Mouse (Mus musculus) olfactory bulb, adult 2 months (tissue): Measurements from ENCODE around the gene Gm2696. TPM values are rescaled to one million over a fixed set of nuclear protein-coding genes. Genes with fewer than 3 reads are reported as not detected.

Experiments used
- H3K27ac ChIP-seq: fragments of 200-500 bp; 2 replicates; pipeline ENCODE4 v1.5.1; 2012; ENCODE audit warnings: low read depth, low read length; ENCODE audit not compliant: insufficient read depth
- H3K4me1 ChIP-seq: fragments of 200-500 bp; 2 replicates; pipeline ENCODE4 v1.6.1; 2012; ENCODE audit warnings: low read length; ENCODE audit not compliant: control insufficient read depth, insufficient read depth
- H3K4me3 ChIP-seq: fragments of 200-500 bp; 2 replicates; pipeline ENCODE4 v1.5.1; 2012; ENCODE audit warnings: mild to moderate bottlenecking, low read depth, low read length, moderate library complexity; ENCODE audit not compliant: insufficient read depth
- CTCF ChIP-seq: fragments of 200-500 bp; IDR thresholded peaks from 2 replicates; pipeline ENCODE4 v1.5.1; 2012; ENCODE audit warnings: low read depth, mild to moderate bottlenecking, low read length, moderate library complexity; ENCODE audit not compliant: insufficient read depth
- POLR2A ChIP-seq: fragments of 200-500 bp; IDR thresholded peaks from 2 replicates; pipeline ENCODE4 v1.6.1; 2012; ENCODE audit warnings: mild to moderate bottlenecking, low read depth, low read length, moderate library complexity; ENCODE audit not compliant: insufficient read depth
- WGBS: fragments of 180-500 bp; shearing (Covaris S2); methylation state at CpG from one replicate; pipeline ENCODE4 v1.1.7; 2018; 5-methylcytosine and 5-hydroxymethylcytosine counted together
- polyA plus RNA-seq: library from polyadenylated mRNA; stranded (reverse); fragments of >200 nt; gene quantifications from 2 replicates; pipeline ENCODE4 v1.2.4, GENCODE M21; 2012; ENCODE audit warnings: low replicate concordance; ENCODE audit not compliant: missing spikeins, insufficient read depth, insufficient read length

Gm2696 gene
- polyA plus RNA-seq, 1 experiment = not detected

DNA sequence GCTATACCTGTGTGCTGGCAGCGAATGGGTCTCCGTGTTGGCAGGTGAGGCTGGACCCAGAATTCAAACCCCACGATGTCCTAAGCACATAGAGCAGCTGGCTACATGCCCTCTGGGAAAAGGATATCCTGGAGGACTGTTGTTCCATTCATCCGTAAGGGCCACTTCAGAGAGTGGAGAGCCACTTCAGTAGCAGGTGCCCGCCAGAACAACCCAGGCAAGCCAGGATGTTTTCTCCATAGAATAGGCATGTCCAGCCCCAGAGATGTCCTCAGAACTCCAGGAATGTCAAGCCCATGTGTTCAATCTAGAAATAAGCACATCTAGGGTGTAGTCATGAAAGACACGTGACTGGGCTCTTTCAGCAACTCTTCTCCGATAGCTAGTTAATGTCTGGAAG is 55.2 kb downstream of the Gm2696 start:
- 0 out of 2 replicates have a peak, but pooled peaks cover under 1% of the 10 kb centered on the region for H3K4me1 ChIP-seq
- no peak overlapping the region for H3K27ac ChIP-seq
- 91% methylated on average over 7 of the region's 7 CpGs for WGBS
- TF ChIP-seq POLR2A (no peak), CTCF (no peak)
- H3K4me3 ChIP-seq = no peak overlapping the region

- WGBS = 74% methylated on average over 6 of the region's 6 CpGs
Measured at GRCm38 (mm10) chr10:77878985-77879384, 64.5 kb downstream of the Gm2696 start.

DNA sequence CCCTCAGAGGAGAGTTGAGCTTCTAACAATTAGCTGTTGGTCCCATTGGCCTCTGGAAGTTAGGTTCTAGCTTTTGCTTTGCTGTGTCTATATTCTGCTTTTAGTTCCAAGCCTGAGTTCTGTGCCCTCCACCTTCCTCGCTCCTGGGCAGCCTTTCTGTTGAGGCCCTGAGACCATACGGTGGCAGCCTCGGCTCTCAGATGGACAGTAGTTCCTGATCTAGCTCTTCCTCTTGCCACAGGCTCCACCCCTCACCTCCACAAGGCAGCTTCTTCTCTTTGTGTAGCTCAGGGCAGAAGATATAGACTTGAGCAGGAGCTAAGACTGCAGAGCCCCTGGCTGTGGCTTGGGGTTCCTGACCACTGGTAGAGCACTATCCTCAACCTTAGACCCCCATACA is 65.8 kb downstream of the Gm2696 start:
- WGBS = 88% methylated on average over 3 of the region's 3 CpGs
- TF ChIP-seq POLR2A = no peak
- no peak for TF ChIP-seq CTCF
- Histone ChIP-seq H3K4me3 (no peak overlapping the region), H3K4me1 (no peaks in the 10 kb centered on the region), H3K27ac (no peak overlapping the region)

More at GRCm38 (mm10) chr10:77878985-77879384, 64.5 kb downstream of the Gm2696 start:
- Histone ChIP-seq H3K27ac (no peak overlapping the region), H3K4me1 (no peaks in the 10 kb centered on the region), H3K4me3 (no peak overlapping the region)
- no peak for TF ChIP-seq POLR2A
- peak; percentile 47; the same call in 1 of the 2 replicates for TF ChIP-seq CTCF

DNA sequence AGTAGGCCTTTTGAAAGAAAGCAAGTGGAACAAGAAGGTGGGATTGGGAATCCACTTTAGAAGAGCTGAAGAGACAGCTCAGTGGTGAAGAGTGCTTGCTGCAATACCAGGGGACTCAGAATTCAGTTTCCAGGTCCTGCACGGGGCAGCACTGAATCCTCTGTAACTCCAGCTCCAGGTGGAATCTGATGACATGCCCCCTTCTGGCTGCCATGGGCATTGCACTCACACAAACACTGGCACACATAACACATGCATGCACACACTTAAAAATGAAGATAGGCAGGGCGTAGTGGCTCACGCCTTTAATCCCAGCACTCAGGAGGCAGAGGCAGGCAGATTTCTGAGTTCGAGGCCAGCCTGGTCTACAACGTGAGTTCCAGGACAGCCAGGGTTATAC is 68.1 kb downstream of the Gm2696 start:
- 85% methylated on average over 5 of the region's 5 CpGs for WGBS
- H3K4me3 ChIP-seq = no peak overlapping the region

More for the DNA sequence above, 68.1 kb downstream of the Gm2696 start:
- no peak for TF ChIP-seq POLR2A
- TF ChIP-seq CTCF = no peak
- Histone ChIP-seq H3K27ac (no peak overlapping the region), H3K4me1 (no peaks in the 10 kb centered on the region)

Other genes starting within 250 kb of the Gm2696 start
- not detected in 2 replicates for gene Pttg1ip, start 233.0 kb upstream of the Gm2696 start, polyA plus RNA-seq
- gene Sumo3, start 208.6 kb upstream of the Gm2696 start, polyA plus RNA-seq = 414 TPM in 1 of 2 replicates, not detected in the other
- not detected in 2 replicates for gene Gm49325, start 208.5 kb upstream of the Gm2696 start, polyA plus RNA-seq
- gene Ube2g2, start 192.4 kb upstream of the Gm2696 start, polyA plus RNA-seq = not detected in 2 replicates
- gene Tspear, start 128.1 kb upstream of the Gm2696 start, polyA plus RNA-seq = not detected in 2 replicates
- not detected in 2 replicates for gene Gm19402, start 123.9 kb upstream of the Gm2696 start, polyA plus RNA-seq
- not detected in 2 replicates for gene Gm9508, start 117.4 kb upstream of the Gm2696 start, polyA plus RNA-seq
- gene Gm10272, start 108.1 kb upstream of the Gm2696 start, polyA plus RNA-seq = not detected in 2 replicates
- gene Gm10024, start 103.2 kb upstream of the Gm2696 start, polyA plus RNA-seq = not detected in 2 replicates
- gene Gm10142, start 98.9 kb upstream of the Gm2696 start, polyA plus RNA-seq = not detected in 2 replicates
- not detected in 2 replicates for gene Krtap12-1, start 94.1 kb upstream of the Gm2696 start, polyA plus RNA-seq
- gene Gm10100, start 88.2 kb upstream of the Gm2696 start, polyA plus RNA-seq = not detected in 2 replicates
- not detected in 2 replicates for gene Gm18596, start 72.0 kb upstream of the Gm2696 start, polyA plus RNA-seq
- not detected in 2 replicates for gene Gm9736, start 63.3 kb upstream of the Gm2696 start, polyA plus RNA-seq
- not detected in 2 replicates for gene Gm3233, start 55.0 kb upstream of the Gm2696 start, polyA plus RNA-seq
- not detected in 2 replicates for gene Gm3238, start 43.4 kb upstream of the Gm2696 start, polyA plus RNA-seq
- gene Gm7138, start 37.7 kb upstream of the Gm2696 start, polyA plus RNA-seq = not detected in 2 replicates
- gene Gm3250, start 32.1 kb upstream of the Gm2696 start, polyA plus RNA-seq = not detected in 2 replicates
- not detected in 2 replicates for gene Gm7137, start 26.5 kb upstream of the Gm2696 start, polyA plus RNA-seq
- not detected in 2 replicates for gene Gm9639, start 19.6 kb upstream of the Gm2696 start, polyA plus RNA-seq
- gene Gm19668, start 15.5 kb upstream of the Gm2696 start, polyA plus RNA-seq = not detected in 2 replicates
- not detected in 2 replicates for gene Gm9507, start 2.8 kb upstream of the Gm2696 start, polyA plus RNA-seq
- not detected in 2 replicates for gene Krtap10-4, start 12.4 kb downstream of the Gm2696 start, polyA plus RNA-seq
- not detected in 2 replicates for gene Krtap10-10, start 21.3 kb downstream of the Gm2696 start, polyA plus RNA-seq
- gene Gm36176, start 32.1 kb downstream of the Gm2696 start, polyA plus RNA-seq = not detected in 2 replicates
- not detected in 2 replicates for gene Gm10318, start 38.2 kb downstream of the Gm2696 start, polyA plus RNA-seq
- not detected in 2 replicates for gene Gm3285, start 47.3 kb downstream of the Gm2696 start, polyA plus RNA-seq
- gene Lrrc3, start 87.9 kb downstream of the Gm2696 start, polyA plus RNA-seq = not detected in 2 replicates
- not detected in 2 replicates for gene Trpm2, start 155.9 kb downstream of the Gm2696 start, polyA plus RNA-seq
- not detected in 2 replicates for gene 1810043G02Rik, start 163.8 kb downstream of the Gm2696 start, polyA plus RNA-seq
- gene Pfkl, start 195.4 kb downstream of the Gm2696 start, polyA plus RNA-seq = not detected in 2 replicates
- not detected in 2 replicates for gene Dnmt3l, start 227.3 kb downstream of the Gm2696 start, polyA plus RNA-seq
- not detected in 2 replicates for gene Aire, start 228.9 kb downstream of the Gm2696 start, polyA plus RNA-seq